Mouse (Mus musculus) mouse trophoblast stem cell (cell line): ENCODE data around the gene Serinc4.
"Not testable (repeated sequence)": the region's sequence is repeated elsewhere in the genome, so short reads cannot be mapped to it uniquely, and the experiment has no call there.

Experiments
- in situ Hi-C, 2 experiments: fragments of 300-500 bp; cut with MseI, MboI; formaldehyde crosslinking; loops; 2 replicates in 1 of 2; 3 replicates in 1 of 2; pipeline ENCODE4 v1.15.1; 2025

Serinc4 gene

DNA sequence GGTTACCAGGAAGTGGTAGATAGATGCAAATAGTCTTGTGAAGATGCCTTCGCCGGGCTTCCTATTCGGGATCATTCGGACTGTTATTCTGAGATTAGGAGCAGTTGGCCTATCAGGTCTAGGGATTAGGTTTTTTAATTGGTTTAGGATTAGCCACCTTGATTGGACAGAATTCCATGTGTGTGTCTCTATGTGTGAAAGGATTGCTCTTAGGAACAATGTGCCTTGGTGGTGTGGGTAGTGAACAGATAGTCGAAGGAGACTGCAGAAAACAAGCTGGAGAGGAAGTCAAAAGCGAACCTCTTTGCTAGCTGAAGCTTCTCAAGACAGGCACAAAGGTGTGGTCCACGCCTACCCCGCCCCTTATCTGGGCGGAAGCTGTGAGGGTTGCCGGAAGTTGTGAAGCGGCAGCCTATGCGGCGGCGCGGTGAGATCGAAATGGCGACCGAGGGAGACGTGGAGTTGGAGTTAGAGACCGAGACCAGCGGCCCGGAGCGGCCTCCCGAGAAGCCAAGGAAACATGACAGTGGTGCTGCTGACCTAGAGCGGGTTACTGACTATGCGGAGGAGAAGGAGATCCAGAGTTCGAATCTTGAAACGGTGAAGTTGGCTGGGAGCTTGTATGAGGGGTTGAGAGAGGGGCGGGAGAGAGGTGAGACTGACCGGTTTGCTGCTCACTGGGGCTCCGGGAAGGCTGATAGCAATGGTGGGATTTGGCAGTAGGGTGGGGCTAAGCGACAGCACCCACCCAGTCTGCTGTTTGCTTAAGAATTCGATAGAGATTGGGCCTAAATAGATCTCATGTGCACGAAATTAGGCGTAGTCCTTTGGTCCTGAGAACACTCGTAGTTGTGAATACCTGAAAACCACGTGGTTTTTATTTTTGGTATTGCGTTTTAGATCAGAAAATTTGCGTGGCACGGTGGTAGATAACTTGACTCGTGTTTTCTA lies at the start of gene Serinc4:
TSS of gene Serinc4 (minus strand) at position 90 of the 951 bp plus-strand sequence.
- in situ Hi-C loops: no loop called here

DNA sequence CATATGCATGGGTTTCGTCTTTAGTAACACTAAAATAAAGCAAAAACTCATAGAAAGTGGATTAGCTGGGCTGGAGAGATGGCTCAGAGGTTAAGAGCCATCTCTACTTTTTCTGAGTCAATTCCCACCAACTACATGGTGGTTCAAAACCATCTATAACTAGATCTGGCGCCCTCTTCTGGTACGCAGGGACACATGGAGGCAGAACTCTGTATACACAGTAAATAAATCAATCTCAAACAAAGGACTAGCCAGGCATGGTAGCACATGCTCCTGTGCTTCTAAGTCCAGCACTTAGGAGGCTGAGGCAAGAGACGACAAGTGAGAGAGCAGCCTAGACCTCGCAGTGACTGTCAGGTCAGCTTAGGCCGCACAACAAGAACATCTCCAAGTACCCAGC lies 45.0 kb upstream of the Serinc4 start:
- in situ Hi-C loops: not testable (repeated sequence)

DNA sequence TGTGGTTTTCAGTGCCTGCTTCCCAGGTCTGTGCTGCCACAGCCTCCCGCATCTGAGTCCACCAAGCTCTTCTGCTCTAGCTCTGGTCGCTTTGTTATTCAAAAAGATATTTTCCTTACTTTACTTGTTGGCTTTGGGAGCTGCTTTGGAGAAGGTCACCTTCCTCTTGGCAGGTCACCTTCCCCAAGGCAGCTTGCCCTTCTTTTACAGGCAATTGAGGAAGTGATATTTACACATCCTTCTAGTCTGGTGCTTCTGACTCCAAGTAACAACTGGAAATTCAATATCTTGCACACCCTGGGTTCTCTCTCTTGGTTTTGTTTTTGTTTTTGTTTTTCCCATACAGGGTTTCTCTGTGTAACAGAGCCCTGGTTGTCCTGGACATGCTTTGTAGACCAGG lies 27.8 kb upstream of the Serinc4 start:
- in situ Hi-C loops: not testable (repeated sequence)

DNA sequence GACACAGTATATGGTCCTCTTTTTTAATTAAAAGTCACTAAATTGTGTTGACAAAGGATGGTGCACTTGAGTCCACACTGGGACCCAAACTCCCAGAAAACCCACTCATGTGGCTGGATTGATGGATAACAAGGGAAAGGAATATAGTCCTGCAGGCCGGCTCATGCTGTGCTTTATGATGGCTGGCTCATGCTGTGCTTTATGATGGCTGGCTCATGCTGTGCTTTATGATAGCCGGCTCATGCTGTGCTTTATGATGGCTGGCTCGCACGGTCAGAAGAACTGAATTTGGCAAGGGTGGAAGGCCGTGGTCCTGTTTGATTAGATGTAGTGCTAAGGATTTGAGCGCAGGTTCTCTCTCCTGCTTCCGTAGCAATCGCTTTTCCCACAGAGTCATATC lies 27.0 kb upstream of the Serinc4 start:
- in situ Hi-C loops: no loop called here

DNA sequence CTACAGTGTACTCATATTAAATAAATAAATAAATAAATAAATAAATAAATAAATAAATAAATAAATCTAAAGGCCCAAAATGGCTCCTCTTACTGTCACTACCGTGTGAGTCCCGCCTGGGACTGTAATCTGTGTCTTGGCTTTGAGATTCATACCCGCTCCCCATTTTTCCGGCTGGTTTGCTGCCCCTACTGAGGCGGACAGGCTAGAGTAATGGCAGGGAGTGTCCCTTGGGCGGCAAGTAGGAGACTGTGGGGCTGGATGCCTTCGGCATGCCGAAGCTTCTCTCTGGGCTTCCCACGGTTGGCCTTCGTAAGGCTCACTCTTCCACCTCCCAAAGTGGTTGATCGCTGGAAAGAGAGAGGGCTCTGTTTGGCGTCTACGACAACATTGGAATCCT lies 24.3 kb upstream of the Serinc4 start:
- in situ Hi-C loops: not testable (repeated sequence)

DNA sequence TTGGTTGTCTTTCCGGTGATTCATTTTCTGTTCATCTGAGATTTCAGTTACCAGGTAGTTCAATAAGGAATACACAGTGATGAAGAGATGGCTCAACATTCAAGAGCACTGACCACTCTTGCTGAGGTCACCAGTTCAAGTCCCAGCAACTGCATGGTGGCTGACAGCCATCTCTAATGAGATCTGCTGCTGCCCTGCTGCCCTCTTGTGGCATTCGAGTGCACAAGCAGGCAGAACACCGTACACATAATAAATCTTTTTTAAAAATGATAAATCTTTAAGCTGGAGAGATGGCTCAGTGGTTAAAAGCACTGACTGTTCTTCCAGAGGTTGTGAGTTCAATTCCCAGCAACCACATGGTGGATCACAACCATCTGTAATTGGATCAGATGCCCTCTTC lies 23.9 kb upstream of the Serinc4 start:
- in situ Hi-C loops: no loop called here

DNA sequence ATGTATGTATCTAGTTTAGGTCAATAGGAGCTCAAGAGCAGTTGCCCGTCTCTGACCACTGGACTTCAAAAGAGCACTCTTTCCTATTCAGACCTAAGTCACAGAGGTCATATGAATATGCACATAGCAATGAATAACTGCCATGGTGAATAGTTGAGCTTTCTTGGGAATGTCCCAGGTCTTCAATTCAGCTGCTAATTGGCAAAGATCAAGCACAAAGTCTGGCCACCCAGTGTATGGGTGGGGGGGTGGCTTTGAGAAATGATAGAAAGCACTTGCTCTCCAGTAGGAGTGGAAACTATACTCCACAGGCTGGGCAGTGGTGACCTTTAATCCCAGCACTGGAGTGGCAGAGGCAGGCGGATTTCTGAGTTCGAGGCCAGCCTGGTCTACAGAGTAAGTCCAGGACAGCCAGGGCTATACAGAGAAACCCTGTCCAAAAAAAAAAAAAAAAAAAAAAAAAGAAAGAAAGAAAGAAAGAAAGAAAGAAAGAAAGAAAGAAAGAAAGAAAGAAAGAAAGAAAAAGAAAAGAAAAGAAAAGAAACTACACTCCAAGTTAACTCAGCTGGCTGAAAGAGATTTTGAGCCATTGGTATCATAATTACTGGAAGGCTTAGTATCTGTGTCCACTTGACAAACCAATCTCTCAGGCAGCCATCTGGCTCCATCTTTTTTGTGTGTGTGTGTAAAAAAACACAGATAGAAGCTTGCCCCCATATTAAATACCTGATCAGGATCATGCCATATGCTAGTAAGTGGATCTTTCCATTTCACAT lies 21.1 kb upstream of the Serinc4 start:
- in situ Hi-C loops: no loop called here

DNA sequence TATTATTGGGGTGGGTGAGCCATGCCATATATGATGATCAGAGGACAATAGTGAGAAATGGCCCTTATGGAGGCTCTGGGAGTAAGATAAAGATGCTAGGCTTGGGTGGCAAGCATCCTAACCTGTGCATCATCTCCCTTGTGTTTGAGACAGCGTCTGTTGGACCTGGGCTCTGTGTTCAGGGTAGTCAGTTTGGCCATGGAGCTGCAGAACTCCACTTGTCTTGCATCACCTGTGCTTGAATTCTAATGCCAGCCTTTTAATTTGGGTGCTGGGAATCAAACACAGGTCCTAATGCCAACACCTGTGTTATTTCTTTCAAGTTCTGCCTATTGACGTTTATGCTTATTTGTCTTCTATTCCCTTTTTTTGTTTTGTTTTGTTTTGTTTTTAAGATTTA lies 18.7 kb upstream of the Serinc4 start:
- in situ Hi-C loops: not testable (repeated sequence)

DNA sequence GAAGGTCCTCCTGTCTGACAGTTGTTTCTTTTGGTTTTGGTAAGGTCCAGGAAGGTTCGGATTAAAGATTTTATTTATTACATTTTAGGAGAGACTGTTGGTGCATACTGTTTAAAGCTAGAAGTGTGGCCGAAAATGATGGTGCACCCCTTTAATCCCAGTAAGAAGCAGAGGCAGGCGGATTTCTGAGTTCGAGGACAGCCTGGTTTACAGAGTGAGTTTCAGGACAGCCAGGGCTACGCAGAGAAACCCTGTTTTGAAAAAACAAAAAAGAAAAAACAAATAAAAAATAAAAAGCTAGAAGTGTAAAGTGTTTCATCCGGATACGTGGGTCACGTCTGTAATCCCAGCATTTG lies 17.6 kb upstream of the Serinc4 start:
- in situ Hi-C loops: no loop called here

DNA sequence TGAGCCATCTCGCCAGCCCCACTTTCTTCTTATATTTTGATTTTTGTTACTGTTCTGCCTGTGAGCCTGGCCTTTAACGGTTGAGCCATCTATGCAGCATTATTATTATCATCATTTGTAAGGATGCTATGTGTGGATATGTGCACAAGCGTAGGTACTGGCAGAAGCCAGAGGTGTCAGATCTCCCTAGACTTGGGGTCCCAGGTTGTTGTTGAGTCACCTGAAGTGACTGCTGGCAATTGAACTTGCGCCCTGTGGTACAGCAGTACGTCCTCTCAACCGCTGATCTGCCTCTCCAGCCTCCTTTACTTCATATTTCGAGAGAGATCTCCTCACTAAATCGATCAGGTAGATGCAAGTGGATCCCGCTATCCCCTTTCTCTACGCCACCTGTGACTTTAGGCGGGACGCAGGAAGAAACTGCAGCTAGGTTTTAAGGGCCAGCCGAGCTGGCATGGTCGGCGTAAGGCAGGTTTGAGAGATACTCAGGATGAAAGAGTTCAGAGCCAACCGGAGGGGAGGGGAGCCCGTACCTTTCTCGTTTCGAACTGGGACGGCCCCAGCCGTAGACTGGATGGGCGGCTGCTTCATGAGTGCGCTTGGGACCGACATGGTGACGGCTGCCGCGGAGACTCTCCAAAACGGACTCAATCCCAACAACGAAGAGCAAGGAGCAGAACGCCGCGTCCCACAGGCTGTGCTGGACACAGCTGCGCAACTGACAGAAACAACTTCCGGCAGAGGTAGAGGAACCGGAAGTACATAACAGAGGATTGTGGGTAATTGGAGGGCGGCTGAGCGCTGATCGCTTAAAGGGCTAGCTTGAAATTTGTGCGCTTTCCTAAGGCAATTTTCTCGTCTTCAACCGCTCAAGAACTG lies 17.0 kb upstream of the Serinc4 start, which contains the start of gene Mfap1b:
TSS of gene Mfap1b (minus strand) at position 767 of the 879 bp plus-strand sequence.
- in situ Hi-C loops: not testable (repeated sequence)

DNA sequence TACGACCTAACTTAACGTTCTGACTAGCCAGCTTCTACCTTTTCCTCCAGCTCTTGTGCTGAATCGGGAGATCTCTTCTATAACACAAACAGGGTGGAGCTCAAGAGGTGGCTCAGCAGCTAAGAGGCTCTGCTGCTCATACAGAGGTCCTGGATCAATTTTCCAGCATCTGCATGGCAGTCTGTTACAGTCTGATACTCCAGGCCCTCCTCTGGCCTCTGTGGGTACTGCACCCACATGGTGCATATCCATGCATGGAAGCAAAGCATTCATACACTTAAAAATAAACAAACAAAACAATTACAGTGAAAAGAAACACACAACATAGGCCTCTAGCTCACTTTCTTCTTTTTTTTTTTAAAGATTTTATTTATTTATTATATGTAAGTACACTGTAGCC lies 16.2 kb upstream of the Serinc4 start:
- in situ Hi-C loops: not testable (repeated sequence)

DNA sequence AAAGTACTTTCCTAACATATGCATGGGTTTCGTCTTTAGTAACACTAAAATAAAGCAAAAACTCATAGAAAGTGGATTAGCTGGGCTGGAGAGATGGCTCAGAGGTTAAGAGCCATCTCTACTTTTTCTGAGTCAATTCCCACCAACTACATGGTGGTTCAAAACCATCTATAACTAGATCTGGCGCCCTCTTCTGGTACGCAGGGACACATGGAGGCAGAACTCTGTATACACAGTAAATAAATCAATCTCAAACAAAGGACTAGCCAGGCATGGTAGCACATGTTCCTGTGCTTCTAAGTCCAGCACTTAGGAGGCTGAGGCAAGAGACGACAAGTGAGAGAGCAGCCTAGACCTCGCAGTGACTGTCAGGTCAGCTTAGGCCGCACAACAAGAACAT lies 12.4 kb upstream of the Serinc4 start:
- in situ Hi-C loops: not testable (repeated sequence)

DNA sequence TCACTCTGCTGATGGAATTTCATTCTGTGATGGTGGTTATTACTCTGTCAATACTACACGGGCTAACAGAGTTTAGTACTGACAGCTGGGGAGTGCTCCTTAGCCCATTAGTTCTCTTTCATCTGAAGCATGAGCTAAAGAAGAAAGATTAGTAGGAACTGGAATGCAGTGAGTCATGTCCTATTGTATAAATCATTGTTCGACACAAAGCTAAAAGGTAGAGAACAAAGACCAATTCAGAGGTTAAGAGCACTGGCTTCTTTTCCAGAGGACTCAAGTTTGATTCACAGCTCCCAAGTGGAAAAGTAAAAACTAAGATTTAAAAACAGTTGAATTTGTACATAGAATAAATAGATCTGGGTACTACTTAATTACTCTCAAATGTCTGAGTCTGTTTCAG lies 3.5 kb upstream of the Serinc4 start:
- in situ Hi-C loops: no loop called here

DNA sequence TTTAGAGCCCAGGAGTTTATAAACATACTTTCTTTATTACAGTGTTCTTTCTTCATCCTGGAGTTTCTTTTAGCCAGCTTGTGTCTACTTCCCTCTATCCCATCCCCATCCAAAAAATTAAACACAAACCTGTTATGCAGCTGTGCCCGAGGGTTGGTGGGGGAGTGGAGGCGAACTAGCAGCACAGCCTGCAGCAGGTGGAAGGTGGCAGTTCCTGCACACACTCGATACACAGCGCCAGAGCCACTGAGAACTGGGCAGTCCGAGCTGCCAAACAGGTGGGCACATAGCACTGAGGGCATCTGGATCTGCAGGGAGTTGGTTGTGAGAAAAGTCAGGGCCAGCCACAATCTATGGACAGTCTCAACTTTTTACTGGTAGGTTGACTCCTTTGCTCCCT lies 1.0 kb downstream of the Serinc4 start:
- in situ Hi-C loops: no loop called here

DNA sequence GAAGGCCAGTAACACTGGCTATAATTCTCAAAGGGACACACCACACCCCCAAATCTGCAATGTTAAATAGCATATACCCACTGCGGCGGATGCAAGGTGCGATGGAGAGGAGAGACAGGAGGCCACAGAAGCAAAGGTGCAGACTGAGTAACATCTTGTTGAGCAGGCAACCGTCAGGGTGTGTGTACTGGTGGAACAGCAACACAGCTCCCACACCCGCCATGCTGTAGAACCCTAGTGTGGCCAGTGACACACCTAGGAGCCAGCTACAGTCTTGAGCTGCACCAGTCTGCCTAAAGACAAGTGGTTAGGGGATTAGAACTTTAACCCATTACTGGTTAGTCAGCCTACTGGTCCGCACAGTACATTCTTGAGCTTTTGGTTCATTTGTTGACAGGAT lies 2.7 kb downstream of the Serinc4 start:
- in situ Hi-C loops: no loop called here

DNA sequence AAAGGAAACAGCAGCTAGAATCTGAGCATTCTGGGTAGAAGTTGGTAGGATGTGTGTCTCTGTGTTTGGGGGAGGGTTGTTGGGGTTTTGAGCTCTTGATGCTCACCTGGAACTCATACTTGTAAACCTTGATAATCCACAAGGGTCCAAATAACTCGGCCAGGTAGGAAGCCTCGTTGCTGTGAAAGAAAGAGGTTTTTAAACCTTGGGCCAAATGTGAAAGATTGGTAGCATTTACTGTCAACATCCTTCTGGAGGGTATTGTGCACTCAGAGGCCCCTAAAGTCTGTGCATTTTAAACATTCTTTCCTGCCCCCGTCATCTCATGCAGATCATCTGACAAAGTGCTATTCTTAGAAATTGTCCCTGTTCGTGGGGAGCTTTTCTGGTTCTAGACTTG lies 3.6 kb downstream of the Serinc4 start, which contains the start of gene Hypk:
TSS of gene Hypk (plus strand) at position 301 of the 400 bp plus-strand sequence.
- in situ Hi-C loops: no loop called here

DNA sequence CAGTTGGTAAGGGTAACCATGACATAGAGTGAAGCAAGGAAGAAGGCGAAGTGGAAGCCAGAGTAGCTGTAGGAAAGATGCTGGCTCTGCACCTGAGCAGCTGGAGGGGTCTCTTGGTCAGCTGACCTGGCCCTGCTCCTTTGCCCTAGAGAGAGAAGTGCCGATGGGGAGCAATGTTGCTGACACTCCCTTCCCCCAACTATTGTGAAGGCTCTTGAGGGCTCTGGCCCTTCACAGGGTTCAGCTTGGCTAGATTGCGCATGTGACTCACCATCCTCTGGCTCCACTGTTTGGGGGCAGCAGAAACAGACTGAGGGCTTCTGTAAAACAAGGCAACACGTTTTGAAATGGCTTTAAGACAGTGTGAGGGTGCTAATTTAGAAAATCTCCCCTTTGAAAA lies 4.2 kb downstream of the Serinc4 start:
- in situ Hi-C loops: no loop called here

DNA sequence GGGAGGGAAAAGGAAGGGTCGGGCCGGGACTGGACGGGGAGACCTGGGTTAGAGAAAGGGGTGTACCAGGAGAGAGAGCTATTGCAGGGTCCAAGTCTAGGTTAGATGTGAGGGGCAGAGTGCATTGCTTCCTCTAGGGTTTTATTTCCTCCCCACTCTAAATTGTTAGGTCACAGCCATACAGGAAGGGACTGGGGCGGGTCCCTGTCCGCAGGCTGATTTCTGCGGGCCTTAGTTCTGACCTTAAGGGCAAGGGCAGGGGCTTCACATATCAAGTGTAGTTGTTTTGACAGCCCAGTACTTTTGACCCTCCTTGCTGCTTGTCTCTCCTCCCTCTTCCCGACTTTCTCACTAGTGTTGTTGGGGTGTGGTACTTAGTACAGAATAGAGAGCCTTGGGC lies 6.5 kb downstream of the Serinc4 start:
- in situ Hi-C loops: no loop called here

DNA sequence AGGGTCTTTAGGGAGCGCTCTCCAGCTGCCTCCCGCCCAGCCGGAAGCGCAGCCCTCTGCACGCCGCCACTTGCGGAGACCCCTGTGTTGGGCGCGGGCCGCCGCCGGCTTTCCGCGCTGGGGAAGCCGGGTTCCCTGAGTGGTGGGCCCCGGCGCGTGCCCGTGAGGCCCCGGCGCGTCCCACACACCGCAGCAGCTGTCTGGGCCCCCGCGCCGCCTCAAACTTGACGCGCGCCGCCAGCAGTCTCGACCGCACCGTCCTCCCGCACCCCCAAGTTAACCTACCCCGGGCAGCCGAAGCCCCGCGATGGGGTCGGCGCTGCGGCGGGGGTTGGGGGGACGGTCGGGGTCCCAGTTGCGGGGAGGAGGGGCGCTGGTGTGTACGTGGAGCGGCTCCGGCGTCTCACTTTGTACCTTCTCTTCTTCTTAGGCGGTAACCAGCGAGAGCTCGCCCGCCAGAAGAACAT lies 7.0 kb downstream of the Serinc4 start:
- in situ Hi-C loops: no loop called here

DNA sequence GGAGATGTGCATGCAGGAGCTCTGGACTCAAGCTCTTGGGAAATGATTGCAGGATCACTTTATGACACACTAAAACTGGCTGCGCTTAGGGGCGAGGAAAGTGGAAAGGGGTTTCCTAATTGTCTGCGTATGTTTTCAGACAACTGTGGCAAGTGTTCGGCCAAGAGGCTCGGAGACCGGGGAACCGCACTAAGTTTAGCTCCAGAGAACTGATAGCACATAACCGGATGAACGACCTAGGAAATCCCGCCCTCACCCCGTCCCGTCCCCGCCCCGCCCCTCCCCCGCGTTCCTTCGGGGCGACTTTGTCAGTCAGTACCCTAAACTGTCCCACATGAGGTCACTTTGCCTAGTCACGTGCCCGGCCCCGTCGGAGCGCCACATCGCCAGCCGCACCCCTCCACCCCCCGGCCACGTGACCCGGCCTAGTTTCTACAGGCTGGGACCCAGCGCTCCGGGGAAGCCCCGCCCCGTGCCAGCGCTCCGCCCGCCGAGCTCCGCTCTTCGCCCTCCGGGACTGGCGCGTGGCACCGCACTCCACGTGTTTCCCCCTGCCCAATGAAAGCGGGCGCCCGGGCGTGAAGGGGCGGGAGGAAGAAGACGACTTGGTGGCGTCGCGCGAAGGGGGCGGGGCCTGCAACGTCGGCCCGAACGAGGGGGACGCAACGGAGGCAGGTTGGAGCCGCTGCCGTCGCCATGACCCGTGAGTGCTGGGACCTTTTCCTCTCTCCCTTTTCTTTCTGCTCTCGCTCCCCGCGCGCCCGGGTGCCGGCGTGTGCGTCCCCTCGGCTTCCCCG lies 7.6 kb downstream of the Serinc4 start, which contains the start of gene Serf2:
TSS of gene Serf2 (plus strand) at position 457 of the 797 bp plus-strand sequence.
- in situ Hi-C loops: no loop called here

DNA sequence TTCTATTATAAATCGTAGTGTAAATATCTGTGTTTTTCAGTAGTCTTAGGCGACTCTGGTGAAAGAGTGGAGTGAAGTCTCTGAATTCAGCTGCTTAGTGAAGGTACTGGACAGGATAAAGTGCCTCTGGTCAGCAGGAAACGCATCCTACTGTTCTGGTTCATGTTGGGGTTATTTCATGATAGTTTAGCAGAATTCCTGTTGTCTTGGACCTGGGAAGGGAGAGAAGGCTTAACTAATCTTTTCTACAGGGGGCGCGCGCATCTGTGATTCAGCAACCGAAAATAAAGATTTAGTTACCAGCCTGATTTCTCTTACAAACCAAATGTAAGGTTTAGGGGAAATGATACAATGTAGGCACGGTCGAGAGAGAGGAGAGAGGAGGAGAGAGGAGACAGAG lies 8.4 kb downstream of the Serinc4 start:
- in situ Hi-C loops: no loop called here
